Mouse (Mus musculus) adrenal gland, adult 8-10 months (tissue): ENCODE results near the gene Dlgap3. TPM values are rescaled to one million over a fixed set of nuclear protein-coding genes. Genes with fewer than 3 reads are reported as not detected.
A peak's percentile ranks its signal among the peaks of the same experiment; 100 is the strongest.

ENCODE experiments used
- DNase-seq: peaks from one replicate; pipeline ENCODE4 v3.0.0; 2022
- total RNA-seq, 4 experiments: library from RNA; stranded (reverse); gene quantifications; 2 replicates each; pipeline ENCODE4 v1.2.4; 2022

Gene Dlgap3
- total RNA-seq, 4 experiments from 2014 or later = 3.3 to 7.0 (median 5.8) TPM

DNA sequence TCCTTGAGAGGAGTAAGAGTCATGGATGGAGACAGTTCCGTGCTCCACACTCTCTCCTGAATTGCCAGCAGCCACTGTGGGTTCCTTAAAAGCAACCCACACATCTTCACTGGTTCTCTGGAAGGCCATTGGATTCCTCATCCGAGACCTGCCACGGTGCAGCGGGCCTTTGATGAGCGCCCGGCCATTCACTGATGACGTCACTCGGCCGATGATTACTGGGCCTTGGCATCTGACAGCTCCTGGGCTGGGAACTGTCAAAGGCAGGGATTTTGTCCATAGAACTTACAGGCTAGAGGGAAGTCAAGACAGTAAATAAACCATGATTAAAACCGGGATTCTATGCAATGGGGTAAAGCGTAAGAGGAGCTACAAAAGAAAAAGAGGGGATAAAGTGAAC, 48.0 kb downstream of the Dlgap3 start:
- DNase-seq = no peak

DNA sequence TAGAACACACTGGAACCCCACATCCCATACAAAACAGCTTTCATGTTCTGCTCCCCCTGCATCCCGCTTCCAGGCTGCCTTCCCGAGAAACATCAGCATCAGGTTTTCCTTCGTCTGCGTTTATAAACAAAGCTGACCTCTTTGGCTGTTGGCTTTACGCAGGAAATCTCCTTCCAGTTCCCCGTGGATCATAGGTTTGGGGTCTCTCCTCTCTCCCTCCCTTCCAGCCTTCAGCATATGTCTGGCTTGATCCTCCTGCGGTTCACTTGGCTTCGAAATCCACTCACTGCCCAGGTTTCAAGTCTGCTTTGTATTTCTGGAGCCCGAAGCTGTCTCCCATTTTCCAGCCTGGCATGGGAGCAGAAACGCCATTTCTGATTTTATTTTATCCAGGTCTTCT, 54.3 kb downstream of the Dlgap3 start:
- DNase-seq = no peak

DNA sequence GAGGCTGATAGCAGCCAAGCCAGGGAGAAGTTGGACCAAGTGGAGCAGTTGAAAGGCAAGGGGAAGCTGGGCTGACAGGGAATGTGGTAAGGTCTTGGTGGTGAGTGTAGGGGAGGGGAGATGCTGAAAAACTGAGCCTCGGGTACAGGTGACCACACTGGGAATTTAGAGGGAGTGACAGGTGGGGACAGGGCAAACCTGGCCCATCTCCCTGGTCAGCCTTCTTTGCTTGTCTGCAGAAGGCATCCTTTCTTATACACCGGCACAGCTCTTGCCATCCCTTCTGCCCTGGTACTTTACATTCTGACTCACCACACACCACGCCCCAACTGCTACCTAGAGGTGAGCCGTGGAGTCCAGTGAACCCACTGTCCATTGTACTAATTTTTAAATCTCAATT, 54.8 kb downstream of the Dlgap3 start:
- DNase-seq = no peak

DNA sequence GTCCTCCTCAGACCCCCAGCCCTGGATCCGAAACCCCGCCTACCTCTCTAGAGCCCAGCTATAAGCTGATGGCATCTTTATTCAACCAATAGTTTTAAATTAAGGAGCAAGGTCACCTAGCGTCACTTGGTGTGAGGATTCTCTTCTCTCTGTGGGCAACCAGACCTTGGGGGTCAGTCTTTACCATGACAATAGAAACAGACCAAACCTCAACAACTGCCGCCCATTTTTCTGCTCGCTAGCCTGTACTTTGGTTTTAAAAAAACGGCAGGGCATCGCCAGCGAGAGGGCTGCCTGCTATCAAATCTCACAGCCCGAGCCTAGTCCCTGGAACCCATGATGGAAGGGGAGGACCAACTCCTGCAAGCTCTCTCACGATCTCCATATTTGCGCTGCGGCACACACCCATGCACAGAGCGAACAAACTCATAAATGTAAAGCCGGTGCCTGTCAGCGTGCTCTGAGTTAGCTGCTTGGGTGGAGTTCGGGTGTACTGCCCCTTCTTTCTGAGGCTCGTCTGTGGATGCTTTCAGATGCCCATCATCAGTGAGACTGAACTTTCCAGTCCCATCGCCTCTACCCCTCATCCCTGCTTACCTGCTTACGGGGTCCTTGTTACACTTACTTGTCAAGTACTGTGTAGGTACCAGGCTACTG, 55.6 kb downstream of the Dlgap3 start:
- DNase-seq = no peak

DNA sequence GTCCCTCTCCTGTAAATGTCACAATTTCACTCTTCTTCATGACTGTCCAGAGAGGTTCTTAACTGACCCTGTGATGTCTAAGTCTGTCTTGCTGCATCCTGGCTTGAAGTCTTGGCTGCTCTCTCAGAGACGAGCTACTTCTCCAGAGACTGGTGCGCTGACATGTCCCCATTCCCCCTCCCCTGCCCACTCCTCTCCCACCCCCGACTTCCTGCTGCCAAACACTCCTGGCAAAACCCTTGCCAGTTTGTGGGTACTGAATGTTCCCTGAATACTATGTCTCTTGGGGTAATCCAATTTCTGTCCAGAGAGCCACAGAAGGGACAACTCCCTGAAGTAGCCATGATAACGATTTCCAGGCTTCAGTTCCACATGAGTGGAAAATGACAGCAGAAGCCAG, 57.1 kb downstream of the Dlgap3 start:
- DNase-seq = no peak

DNA sequence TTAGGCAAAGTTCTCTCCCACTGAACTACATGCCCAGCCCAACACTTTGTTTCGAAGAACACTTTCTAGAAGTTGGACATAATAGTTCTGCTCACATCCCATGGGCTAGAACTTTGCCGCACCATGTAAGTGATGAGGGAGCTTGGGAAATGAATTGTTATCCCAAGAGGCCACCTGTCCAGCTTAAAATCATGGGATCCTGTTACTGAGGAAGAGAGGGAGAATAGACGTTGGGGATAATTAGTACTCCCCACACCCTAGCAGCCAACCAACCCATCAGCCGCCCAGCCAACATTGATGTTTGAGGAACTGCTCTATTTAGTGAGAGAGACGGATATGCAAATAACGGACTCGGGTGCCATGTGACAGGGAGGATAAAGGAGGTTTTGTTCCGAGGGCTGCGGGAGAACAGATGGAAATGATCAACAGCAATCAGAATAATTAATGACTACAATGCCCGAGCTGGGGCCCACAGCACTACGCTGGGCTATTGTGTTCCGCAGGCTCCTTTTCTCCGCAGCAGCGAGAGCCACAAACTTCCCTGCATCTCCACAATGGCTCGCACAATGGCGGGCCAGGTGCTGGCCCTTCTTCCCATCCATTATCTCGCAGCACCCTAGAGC, 58.2 kb downstream of the Dlgap3 start:
- DNase-seq = no peak

DNA sequence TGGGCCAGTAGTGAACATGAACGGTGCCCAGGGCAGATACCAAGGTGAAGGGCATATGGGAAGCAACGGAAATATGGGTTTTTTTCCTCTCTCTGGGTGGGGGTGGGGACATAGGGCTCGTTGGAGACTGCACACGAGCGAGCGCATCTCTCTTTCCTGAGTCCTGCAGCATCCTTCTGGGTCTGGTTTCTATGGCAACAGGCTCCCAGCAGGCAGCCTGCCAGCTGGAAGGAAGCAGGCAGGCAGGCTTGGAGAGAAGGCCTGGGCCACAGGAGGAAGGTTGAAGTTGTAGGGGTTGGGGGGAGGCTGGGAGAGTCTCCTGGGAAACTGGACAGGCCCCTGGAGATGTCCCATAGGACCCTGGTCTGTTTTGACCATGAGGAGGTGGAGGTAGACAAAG, 63.0 kb downstream of the Dlgap3 start:
- DNase-seq = no peak

DNA sequence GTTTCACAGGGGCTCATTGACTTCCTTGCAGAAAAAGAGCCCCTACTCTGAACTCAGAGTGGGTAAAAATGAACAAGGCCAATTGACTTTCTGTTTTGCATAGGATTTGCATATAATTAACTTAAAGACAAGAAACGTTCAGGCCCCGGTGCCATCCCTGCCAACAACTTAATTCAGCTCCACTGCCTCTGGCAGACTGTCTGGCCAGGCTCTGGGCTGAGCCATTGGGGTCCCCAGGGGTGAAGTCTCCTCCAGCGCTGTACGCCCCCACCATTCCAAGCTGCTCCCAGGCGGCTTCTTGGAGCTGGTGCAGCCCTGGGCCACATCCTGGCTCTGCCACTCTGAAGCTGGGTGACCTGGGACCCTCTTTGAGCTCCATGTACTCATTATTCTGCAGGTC, 63.5 kb downstream of the Dlgap3 start:
- DNase-seq = no peak

DNA sequence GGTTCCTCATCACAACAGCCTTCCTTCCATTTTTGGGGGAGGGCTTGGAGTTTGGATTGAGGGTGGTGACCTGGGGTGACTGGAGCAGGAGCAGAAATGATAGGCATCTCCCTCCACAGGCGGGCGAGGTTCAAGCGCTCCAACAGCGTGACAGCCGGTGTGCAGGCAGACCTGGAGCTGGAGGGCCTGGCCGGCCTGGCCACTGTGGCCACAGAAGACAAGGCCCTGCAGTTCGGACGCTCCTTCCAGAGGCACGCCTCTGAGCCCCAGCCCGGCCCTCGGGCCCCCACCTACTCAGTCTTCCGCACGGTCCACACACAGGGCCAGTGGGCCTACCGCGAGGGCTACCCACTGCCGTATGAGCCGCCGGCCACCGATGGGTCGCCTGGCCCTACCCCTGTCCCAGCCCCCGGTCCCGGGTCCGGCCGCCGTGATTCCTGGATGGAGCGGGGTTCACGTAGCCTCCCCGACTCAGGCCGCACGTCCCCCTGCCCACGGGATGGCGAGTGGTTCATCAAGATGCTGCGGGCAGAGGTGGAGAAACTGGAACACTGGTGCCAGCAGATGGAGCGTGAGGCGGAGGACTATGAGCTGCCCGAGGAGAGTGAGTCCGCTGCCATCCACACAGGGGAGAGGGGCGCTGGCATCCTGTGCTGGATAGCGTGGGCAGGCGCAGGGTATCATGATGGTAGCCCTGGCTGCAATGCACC, 64.6 kb downstream of the Dlgap3 start:
- DNase-seq = no peak

DNA sequence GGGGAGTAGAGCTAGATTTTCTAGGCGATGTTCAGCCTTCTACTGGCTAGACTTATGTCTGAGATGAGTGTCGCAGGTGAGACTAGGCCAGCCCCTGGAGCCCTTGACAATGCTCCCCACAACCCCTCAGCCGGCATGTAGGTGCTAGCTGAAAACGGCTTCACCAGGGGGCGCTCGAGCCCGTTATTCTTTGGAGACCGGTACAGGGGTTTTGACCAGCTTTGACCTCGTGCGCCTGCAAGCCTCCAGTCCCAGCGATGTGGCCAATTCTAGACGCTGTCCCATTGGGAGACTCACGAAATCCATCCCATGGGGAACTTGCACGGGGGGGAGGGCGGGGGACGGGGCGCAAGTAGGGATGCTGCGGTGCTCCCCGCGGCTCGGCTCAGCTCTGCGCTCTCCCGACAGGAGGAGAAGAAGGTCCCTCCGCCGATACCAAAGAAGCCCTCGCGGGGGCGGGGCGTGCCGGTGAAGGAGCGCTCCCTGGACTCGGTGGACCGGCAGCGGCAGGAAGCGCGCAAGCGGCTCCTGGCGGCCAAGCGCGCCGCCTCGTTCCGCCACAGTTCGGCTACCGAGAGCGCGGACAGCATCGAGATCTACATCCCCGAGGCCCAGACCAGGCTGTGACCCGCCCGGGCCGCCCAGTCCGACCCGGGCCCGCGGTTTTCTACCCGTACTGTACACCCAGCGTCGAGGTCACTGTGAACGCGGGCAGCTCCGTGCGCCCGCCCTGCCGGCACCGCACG, 66.9 kb downstream of the Dlgap3 start:
- peak; percentile 55 for DNase-seq

DNA sequence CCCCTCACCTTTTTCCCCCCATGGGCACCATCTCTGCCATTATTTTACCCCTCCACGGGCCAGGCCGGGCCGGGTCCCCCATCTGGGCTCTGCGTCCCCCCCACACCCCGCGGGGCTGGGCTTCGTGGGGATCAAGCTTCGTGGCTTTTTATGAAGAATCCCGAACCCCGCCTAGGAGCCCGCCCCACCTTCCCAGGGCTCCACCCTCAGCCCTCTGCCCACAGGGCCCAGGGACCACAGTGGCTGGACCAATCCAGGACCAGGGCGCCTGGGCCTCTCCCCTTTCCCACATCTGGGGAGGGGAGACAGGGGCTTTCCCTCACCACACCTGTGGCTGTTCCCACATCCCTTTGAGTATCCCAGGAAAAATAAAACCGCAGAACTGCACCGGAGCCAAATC, 67.6 kb downstream of the Dlgap3 start:
- DNase-seq = no peak

DNA sequence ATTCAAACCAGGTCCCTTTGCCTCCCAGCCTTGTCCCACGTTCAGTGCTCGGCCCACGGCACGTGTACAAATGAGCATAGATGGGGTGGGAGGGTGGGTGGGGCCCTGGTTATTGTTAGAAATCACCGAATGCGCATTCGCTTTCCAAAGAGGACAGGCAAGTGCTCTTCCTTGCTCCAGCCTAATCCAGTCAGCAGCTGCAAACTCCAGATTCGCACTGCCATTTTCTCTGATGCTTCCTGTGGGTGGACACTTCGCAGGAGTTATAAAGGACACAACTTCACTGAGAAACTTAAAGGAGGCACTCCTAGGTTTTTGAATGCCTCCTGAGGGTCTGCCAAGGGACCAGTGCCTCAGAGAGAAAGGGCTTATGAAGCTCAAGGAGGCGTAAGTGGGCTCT, 68.3 kb downstream of the Dlgap3 start:
- DNase-seq = no peak

DNA sequence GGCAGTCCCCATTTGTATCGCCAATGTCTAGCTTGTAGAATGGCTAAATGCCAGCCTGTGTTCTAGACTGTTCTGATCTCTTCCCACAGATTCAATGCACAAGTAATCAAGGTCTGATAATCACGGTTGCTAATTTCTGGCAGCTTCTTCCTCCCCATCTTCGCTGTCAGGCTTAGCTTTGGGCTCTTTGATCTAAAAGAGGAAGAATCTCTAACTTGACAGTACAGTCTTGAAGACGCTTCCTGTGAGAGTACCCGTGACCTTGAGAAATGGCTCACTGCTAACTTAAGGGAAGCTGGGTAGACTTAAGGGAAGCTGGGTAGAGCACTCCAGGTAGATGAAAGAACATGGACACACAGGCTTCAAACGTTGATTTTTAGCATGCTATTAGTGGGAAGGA, 73.7 kb downstream of the Dlgap3 start:
- DNase-seq = no peak

DNA sequence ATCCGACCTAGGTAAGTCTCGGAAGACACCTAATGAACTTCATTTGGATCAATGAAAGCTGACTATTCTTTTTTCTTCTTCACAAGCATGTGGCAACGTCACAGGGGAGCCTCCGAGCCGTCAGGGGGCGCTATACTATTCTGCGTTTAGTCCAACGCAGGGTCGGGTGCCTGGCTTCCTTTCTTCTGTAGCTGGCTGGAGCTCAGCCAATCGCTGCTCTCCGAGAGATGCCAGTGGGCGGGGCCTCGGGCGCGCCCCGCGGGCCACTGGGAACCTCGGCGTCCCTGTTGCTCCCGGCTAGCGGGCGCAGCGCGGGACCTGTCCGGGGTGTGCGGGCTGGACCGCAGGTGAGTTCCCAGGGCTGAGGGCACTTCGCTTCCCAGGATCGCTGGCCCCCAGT, 74.5 kb downstream of the Dlgap3 start, which contains the start of gene Smim12:
Gene Smim12, plus strand, starts transcription at position 233 of the 400 bp plus-strand sequence.
- peak; percentile 95 for DNase-seq

DNA sequence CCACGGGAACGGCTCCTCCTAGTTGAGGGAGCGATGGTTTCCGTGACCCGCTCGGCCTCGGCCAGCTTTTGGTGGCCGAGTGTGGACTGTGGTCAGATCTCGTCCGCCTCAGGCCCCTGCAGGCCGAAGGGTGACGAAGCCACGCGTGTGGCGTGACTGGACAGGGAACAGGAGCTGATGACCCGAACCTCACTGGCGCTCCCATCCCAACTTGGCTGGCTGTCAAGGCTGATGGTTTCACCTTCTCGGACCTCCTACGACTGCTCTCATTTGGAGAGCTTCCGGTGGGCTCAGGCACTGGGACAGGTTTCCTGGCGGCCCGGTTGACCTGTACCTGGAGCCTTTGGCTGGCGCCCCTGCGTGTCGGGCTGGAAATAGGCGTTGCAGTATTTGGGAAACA, 74.9 kb downstream of the Dlgap3 start:
- no peak for DNase-seq

DNA sequence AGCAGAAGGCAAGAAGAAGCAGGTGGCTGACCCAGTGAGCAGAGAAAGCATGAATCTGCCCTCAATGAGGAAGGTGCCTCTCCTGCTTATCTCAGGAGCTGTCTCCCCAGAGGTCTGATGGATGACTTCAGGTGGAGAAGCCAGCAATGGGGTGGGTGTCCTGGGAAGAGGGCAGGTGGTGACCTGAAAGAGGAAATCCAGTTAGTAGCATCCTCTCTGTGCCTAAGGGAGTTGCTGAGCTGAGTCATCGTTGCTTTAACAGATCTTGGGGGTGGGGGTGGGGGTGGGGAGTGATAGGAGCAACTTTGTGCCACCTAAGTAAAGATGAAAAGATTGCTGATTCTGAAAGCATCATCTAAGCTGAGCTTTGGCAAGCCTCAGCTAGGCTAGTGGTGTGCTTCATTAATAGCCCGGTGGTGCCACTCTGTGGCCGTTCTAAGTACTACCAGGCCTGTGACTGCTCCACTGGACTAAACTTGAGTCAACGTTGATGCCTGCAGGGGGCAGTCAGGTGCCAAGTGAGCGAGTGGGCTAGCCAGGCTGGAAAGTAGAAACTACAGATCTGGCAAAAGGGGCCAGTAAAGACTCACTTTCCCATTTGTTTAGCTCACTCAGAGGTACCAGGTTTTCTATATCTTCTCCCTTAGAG, 80.8 kb downstream of the Dlgap3 start:
- DNase-seq = peak; percentile 88

DNA sequence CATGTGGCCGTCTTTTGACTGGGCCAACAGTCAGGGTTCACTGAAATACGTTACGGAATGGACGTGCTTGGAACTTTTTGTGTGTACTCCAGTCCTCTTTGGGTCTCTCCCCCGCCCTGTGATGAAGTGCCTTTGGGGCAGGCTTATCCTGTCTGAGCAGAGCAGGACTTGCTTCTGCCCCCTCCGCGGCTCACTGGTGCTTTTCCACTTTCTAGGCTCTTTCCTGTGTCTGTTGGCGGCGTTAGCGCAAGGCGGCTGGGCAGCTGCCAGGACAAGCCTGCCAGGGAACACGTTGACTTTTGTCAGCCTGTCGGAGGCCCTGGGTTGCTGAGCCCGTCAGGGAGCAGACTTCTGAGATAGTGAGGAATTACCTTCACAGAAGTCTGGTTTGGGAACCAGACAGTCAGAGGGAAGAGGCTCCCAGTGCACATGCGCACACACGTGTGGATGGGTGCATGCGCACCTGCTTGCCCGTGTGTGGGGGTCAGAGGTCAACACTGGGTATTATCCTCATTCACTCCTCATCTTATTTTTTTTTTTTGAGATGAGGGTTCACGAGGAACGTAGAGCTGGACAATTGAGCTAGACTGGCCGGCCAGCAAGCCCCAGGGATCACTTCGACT, 83.1 kb downstream of the Dlgap3 start:
- peak; percentile 77 for DNase-seq

DNA sequence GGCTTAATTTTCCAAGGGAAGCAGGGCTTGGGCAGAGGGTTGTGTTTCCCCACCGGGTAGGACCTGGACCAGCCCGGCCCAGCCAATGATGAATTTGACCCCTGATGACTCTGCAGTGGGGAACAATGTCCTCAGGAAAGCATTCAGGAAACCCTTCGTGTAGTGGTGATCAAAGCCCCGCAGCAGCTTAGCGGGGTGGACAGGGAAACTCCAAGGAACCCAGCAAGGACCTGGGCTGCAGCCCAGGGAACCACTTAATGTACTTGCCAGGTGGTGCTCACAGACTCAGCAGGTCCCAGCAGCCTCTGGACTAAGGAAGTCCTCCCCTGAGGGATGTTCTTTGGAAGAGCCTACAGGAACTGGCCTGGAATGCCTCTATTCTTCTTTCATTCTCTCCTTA, 87.7 kb downstream of the Dlgap3 start:
- DNase-seq = no peak

DNA sequence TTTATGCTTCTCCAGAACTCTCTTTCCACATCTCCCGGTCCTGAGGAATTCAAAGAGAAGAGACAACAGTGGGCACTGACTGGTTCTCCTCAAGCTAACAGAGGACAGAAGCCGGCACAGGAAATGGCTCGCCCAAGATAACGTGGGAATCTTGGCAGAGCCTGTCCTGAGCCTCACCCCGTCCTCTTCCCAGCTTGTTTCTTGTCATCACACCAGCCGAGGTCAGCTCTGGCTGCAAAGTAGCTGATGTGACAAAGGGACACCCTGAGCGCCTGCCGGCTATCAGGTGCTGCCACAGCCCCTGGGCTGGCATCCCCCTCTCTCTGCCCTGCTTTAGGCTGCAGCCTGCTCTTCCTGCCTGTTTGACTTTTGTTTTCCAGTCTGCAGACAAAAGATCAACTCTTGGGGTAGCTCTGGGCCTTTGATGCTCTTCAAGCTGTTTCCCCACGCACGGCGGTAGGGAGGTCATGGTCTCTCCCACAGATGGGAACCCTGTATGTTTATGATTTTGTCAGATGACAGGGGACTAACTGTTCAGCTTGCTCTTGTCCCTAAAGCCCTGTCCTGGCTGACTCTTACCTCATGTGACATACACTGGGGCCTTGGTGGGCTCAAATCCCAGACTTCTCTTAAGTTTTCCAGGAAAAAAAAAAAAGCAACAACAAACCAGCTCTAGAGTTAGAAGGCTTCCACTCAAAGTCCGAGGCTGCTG, 89.3 kb downstream of the Dlgap3 start:
- no peak for DNase-seq

DNA sequence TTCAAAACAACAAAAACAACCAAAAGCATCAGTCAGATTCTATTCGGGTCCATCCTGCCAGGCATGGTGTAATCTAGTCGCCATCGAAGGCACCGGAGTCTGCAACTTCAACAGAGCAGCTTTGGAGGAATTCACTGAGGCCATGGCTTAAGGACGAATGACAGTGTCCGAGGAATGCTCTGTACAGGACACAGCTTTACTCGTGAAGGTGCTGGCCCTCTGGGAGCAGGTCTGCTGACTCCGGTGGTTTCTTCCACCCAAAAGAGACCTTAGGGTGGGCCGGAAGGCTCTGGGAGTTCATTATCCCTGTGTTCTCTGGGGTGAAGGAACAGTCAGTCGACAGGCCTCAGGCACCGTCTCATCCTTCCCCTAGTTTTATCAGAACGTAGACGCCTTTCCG, 92.6 kb downstream of the Dlgap3 start:
- no peak for DNase-seq

DNA sequence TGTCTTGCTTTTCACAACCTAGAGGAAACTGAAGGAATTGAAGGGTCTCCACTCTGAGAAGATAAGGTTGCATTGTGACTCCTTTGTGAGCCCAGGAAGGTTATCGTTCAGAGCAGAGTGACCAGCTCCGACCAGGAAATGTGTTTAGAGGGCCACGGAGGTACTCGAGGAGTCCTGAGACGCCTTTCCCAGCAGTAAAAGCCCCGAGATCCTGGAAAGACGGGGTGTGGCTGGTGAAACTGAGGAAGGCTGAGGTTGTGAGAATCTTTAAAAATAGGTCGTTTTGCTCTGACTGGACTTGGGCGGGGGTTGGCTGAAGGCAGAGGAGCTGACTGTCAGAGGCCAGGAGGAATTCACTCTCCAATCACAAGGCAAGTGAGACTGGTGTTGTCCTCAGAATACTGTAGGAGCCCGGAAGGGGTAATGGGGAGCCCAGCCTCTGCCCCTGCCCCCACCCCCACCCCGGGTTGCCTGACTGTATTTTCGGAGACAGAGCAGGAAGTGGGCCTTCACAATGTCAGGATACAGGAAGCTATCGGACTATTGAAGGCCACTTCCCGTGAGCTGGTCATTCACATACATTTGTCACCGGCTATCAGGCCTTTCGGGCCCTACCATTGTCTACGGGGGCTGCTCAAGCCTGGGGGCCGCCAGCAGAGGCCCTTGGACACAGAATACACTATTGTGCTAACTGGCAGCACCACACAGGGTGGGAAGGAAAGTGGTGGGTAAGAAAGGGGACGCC, 94.6 kb downstream of the Dlgap3 start:
- DNase-seq = no peak
